Mouse (Mus musculus): Measurements from ENCODE around the gene Cdh22.

Gene Cdh22

DNA sequence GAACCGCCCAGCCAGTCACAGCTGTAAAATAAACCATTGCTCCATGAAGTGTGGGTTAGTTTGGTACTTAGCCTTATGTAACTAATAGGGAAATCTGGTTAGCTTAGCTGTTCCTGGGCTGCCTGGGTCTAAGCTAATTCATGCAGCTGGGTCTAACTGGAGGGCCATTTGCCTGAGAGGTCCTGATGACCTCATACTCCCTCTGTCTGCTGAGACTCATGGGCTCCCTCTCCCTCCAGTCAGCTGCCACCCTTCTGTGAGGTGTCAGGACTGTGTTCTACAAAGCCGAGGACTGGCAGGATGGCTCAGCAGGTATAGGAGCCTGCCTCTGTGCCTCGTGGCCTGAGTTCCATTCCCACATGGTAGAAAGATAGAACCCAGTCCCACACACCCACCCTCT lies 84.9 kb downstream of the Cdh22 start:
- DNase-seq (ENCODE audit: low spot score): no peak

DNA sequence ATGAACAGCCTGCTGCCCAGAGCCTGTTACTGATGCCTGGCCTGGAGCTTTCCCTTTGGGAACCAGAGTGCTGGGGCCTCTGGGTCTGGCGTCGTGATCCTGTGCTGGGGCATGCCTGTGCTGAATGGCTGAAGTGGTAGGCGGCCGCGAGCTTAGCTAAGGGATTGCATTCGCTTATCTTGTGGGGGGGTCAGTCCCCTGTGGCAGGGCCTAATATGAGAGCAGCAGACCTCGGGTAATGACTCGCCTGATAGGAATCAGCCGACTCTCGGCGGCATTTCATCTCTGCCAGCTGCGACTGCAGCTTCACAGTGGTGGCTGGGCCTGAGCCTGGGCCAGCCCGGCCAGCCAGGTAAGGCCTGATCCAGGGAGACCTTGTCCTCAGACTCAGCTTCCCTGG lies 88.8 kb downstream of the Cdh22 start:
- no peak for DNase-seq (ENCODE audit: low spot score)

DNA sequence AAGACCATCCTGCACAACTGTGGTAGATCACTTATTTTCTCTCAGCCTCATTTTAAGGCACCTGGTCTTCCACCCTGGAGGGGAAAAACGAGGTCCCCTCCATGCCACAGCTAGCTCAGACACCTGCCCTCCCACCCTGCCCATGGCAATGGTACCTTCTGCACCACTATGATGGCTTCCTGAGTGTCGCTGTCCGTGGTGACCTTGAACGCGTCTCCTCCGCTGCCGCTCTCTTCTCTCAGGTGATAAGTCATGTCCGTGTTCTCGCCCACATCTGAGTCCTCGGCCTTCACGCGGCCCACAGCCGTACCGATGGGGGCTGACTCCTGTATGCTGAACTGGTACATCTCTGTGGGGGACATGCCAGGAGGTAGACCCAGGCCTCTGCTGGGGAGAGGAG lies 91.2 kb downstream of the Cdh22 start:
- no peak for DNase-seq (ENCODE audit: low spot score)

DNA sequence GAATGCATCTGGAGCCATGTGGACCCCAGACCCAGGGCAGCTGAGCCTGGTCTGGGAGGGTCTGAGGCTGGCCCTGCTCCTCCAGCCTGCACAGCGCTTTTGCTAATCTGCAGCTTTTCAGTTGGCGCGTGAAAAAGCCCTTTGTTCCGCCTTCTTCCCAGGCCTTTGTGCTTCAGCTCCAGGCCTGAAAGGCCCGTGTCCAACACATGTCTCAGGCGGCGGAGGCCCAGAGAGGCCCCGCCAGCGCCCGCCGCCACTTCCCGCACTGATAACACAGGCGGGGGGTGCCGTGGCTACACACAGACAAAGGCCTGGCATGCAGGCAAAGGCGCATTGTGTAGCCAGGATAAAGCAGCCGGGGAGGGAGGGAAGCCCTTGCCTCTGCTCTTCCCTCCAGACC lies 98.6 kb downstream of the Cdh22 start:
- DNase-seq (ENCODE audit: low spot score): no peak

DNA sequence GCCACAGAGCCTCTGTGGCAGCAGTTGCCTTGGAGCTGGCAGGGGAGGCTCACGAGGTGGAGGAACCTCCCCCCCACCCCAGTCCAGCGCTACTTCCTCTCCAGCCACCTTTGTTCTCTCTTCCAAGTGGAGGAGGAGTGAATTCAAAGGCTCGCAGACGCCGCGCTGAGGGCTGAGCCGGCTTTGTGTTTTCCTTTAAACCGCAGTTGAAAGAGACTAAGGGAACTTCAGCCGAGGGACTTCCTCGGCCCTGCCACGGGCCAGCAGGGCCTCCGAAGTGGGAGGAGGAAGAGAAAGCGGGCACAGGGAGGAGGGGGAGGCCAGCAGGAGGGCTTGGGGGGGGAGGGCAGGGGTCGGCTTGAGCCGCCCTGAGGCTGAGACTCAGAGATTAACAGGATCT lies 101.1 kb downstream of the Cdh22 start:
- no peak for DNase-seq (ENCODE audit: low spot score)

DNA sequence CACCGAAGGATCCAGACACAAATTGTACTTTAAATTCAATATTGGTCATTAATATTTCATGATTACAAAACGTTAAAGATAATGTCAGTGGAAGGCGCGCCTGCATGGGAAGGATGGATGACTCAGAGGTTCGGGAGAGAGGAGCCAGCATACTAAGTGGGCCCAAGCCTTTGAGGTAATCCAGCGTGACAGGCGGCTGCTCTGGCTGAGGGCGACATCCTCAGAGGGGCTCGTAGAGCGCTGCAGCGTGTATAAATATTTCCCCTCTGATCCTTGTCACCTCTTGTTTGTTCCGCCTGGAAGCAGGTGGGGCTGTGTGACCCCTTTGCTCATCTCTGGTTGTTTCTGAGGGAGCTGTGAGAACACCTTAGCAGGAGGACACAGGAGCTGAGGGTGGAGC lies 103.2 kb downstream of the Cdh22 start:
- DNase-seq (ENCODE audit: low spot score): no peak

DNA sequence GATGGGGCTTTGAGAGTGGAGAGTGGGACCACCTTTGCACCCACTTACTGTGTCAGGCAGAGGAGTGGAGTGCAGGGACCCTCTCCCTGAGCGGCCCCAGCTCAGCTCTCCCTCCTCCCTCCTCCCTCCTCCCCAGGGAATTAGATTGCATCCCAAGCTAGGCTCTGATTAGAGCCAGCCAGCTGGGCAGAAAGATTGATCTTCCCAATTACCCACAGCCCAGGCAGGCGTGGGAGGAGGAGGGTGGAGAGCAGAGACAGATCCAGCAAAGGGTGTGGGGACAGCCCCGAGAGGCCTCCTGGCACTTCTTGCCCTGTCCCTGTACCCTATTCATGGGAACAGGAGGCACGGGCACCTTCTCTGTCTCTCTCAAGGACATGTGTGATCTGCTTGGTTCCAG lies 105.5 kb downstream of the Cdh22 start:
- DNase-seq (ENCODE audit: low spot score): no peak

DNA sequence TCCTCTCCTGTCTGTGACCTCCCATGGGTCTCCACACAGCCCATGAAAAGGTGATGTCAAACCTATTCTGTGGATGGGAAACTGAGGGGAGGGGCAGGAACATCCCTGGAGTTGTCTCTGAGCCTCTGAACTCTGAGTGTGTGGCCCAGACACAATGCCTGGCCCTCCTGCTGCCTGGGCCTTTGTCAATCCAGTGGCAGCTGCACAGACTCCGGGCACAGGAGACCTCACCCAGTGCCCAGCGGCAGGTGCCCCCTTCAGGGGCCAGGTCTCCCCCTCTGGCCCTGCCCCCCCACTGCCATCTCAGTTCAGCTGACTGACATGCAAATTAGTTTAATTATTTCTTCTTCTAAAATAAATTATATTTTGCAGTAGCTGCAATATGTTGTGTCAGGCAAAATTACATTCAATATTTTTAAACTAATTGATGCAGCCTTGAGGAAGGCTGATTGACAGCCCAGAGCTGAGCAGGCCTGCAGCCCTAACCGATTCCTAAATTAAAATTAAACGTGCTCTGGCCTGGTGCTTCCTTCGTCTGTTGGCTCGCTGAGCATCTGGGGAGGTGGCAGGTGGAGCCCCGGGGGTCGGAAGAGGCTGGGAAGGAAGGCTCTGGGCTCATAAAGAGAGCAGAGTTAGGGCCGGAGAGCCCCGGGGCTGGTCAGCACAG lies 107.6 kb downstream of the Cdh22 start:
- no peak for DNase-seq (ENCODE audit: low spot score)

DNA sequence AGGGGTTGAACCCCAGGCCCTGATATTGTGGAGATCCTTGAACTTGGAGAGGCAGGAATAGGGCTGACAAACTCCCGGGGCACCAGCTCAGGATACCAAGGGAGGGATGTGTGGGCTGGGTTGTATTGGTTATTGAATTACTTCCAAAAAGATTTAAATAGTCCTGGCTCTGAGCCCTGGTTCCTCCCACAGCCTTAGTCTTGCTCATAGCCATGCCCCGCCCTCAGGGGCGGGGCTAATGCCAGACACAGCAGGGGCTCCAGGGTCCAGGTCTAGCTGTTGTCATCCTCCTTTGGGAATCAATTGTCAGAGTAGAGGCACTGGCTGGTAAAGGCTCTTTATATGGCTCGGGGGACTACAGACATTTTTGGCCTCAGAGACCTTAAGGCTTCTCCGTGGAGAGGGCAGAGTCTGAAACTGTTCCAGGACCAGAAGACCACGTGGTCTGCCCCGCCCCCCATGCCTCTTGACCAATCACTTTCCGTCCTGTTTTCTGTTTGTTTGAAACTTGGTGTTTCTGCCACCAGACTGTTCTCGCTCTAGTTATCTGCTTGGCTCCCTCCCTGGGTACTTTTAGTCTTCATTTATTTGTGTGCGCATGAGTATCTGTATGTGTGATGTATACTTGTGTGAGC lies 113.3 kb downstream of the Cdh22 start:
- no peak for DNase-seq (ENCODE audit: low spot score)

DNA sequence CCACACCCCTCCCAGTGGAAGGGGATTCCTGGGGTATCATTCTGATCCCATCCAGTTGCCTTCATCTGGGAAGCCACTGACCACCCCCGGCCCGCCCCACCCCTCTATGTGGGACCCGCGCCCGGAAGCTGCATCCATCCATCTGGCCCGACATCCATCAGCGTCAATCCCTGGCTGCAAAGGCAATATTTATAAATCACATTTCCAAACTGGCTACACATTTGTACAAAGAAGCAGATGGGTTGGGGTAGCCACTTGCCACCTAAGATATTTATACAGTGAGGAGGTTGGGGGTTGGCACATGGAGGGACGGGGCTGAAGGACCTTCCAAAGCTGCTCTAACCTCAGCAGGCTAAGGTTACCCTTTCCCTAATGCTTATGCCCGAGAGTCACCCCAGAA lies 113.9 kb downstream of the Cdh22 start:
- no peak for DNase-seq (ENCODE audit: low spot score)

DNA sequence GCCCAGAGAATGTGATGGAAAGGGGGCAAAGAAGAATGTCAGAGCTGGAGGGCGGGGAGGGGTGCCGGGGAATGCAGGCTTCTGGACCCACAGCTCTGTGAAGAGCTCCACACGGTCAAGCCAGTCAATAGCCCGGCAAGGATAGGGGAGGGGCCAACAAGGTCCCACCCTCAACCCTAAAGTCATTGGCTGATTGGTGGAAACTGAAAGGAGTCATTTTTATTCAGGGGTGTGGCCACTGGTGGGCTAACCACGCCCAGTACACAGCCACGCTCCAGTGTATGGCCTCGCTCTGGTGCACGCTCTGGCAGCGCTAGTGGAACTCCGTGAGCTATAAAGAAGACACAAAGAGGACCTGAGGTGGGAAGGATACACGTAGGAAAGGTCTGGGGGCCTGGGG lies 120.9 kb downstream of the Cdh22 start:
- DNase-seq (ENCODE audit: low spot score): peak; percentile 43

DNA sequence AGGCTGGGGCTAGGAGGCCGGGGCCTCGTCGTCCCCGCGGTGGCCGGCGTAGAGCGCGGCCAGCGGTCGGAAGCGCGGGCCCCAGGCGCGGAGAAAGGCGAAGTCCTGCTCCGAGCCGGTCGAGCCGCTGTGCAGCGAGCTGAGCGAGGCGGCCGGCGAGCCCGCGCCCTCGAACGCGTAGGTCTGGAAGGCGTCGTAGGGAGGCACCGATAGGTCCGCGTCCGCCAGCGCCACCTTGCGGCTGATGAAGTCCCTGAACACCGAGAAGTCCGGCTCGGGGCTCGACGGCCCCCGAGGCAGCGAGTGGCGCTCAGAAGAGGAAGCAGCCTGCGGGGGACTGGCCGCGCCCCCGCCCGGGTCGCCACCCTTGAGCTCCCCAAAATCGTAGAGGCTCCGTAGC lies 122.5 kb downstream of the Cdh22 start:
- DNase-seq (ENCODE audit: low spot score): peak; percentile 83

DNA sequence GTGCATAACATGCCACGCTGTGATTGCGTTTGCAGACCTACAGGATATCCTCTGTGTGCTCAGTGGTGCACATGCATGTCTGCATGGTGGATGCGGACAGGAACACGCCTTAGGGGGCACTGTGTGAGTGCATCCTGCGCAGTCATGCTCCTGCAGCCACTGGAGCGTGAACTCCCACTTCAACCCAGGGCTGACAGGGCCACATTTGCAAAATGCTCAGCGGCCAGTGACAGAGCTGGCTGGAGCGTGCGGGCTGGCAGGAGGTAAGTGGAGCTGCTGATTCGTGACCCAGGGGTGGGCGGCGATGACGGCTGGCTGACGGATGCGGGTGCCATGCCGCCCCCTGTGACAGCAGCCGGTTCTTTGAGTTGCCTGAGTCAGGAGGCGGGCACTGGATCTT lies 128.1 kb downstream of the Cdh22 start:
- DNase-seq (ENCODE audit: low spot score): no peak

DNA sequence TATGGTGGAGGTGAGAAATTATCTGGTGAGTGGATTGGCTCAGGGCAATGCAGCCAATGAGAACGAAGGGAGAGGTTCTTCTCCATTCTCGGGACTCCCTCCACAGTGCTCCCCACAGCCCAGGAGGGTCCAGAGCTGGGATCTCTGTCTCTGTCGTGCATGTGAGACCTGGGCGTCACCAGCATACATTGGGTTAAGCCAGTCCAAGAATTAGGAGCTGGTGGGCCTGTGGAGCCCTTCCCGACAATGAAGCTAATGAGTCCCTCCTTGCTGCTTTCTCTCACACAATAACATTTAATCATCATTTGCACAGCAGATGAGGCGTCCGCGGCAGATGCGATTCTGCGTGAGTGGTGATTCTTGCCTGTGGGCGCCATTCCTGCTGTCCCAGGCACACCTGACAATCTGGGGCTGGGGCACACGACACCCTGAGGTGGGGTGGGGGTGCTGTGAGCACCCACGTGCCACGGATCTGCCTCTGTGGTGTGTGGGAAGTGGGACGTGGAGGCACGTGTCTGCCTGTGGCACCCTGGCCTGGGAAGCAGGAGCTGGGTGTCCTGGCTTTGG lies 129.1 kb downstream of the Cdh22 start:
- no peak for DNase-seq (ENCODE audit: low spot score)

DNA sequence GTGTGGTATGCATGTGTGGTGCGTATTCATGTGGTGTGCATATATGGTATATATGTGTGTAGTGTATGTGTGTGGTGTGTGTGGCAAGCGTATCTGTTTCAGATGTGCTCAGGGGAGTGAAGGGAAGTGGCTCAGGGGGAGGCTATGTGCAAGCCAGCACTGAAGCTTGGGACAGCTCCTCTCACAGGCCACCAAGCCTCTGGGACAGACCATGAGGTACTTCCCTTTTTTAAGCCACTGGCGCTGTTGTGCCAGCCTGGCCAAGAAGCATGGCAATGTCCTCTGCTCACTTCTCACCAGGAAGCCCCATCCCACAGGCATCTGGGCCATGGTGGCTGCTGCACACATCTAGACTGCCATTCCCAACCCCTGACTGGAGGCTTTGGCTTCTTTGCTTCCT lies 131.7 kb downstream of the Cdh22 start:
- DNase-seq (ENCODE audit: low spot score): no peak

DNA sequence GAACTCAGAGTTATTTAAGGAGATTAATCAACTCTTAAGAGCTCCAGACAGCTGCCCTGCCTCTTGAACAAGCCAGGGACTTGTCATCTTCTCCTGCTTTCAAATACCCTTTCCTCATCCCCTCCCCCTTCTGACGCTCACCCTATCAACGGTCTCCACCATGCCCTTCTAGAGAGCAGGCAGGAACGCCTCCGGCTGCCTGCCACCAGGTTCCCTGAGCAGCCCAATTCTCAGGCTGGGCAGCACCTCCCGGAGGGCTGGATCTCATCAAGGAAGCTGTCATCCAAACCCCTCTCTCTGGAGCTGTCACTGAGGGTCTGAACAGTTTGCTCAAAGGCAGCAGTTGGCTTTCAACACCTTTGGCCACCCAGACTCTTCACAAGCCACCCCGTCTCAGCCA lies 133.9 kb downstream of the Cdh22 start:
- no peak for DNase-seq (ENCODE audit: low spot score)

DNA sequence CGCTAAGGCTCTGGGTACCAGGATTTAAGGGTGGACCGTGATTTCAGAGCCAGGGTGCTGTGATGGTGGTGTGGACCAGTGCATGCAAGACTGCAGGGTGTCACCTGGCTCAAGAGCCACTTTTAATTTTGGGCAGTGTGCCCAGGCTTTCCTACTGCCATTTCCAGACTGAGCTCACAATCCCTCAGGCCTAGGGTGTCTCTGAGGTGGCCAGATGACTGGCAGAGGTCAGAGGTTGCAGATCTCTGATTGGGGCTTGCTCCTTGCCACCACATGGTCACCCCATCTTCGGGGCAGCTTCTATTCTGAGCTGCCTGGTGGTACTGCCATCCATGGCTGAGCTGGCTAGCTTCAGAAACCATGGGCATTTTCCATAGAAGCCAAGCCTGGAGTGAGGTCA lies 135.8 kb downstream of the Cdh22 start:
- DNase-seq (ENCODE audit: low spot score): no peak

DNA sequence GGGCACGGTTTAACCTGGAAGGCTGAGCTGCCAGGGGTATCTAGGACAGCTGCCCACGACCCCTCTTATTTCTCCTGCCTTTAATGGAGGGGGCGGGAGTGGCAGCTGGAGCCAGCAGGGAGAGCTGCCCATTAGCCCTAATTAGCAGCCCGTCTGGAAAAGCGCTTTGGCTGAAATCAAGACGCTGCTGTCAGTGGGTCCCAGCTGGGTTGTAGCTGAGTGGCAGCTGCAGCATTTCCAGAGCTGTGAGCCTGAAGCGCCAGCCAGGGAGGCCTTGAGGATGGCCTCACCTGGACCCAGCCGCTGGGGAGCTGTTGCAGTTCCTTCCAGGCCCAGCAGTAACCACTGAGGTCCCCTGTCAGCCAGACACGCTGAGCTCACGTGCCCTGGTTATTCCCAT lies 138.3 kb downstream of the Cdh22 start:
- no peak for DNase-seq (ENCODE audit: low spot score)

DNA sequence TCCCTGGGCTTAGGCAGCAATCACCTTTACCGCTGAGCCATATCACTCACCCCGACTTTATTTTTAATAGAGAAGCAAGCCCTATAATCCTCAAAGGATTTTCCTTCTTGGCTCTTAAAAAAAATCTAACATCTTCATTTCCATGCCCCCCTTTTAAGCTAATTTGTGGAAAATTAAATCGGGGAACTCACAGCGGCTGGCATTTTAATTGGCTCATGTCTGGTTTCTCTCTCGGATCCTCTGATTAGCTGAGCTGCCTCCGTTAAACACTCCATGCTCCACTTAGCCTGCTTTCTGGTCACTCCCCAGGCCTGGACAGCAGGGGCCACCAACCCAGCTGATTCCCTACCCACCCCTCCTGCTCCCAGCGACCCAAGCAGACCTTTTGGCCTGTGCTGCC lies 142.3 kb downstream of the Cdh22 start:
- no peak for DNase-seq (ENCODE audit: low spot score)

DNA sequence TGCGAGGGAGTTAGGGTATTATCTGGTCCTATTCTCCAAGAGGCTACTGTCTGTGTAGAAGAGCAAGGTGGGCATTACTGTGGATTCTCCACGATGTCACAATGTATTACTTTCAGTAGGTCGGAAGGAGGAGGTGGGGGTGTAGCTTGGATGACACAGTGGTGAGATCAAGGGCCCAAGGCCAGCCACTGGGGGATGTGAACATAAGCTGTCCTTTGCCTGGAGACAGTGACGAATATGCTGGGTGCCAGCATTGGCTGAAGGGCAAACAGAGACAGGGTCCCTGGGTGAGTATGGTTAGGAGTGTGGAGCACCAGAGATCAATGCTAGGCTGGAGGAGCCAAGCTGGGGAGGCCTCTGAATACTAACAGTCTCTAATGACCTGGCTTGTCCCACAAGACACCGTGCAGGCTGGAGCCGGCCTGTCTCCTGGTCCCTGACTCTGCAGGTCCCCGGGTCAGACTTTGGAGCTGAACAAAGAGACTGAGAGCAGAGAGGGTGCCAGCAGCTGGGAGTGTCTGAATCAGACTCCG lies 143.2 kb downstream of the Cdh22 start:
- DNase-seq (ENCODE audit: low spot score): no peak

DNA sequence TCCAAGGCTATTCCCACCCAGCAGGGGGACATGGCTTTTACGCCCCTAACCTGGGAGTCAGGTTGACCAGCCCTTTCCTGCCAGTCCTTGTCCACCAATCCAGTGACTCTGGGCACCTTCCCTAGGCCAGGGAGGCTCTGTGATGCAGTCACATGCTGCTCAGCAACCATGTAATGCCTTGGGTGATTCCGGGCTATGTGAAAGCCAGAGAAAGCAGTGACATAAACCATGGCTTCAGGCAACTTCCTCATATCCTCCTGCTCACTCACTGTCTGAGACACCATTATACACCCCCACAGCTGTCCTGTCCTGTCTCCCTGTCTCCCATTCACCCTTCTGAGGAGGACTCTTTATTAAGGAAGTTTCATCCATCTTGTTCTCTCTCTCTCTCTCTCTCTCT lies 144.0 kb downstream of the Cdh22 start, which contains the start of gene 1700025C18Rik:
1700025C18Rik (minus strand) TSS at position 101 of the 400 bp plus-strand sequence.
- DNase-seq (ENCODE audit: low spot score): no peak

DNA sequence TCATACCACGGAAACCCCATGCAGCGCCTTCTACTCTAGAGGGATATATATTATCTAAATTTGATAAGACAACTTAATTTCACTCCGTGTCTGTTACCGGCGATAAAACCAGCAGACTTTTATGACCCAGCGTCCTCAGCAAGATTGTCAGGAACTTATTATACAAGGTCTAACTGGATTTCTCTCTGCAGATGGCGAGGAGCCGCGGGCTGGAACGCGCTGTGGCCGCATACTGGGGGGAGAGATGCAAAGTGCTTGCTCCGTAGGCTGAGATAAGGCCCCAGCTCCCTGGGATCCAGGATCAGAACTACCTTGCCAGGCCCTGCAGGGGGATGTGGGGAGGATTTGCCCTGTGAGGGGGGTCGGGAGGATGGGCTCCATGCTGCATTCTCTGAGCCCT lies 145.2 kb downstream of the Cdh22 start:
- no peak for DNase-seq (ENCODE audit: low spot score)

DNA sequence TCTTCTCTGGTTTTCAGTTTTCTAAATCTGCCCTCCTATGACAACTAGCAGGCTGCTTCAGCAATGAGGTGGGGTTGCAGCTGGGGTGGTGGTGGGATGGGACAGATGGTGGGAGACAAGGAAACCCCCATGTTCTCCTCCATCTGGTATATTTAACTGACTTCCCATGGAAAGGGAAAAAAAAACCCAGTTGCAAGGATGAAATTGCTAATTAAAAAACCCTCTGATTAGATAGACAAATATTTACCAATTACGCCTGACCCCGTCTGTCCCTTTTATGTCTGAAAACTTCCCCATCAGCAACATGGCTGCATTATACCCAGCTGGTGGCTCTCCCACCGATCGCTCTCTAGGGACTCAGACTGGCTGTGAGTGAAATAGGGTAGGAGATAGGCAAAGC lies 148.0 kb downstream of the Cdh22 start:
- no peak for DNase-seq (ENCODE audit: low spot score)

DNA sequence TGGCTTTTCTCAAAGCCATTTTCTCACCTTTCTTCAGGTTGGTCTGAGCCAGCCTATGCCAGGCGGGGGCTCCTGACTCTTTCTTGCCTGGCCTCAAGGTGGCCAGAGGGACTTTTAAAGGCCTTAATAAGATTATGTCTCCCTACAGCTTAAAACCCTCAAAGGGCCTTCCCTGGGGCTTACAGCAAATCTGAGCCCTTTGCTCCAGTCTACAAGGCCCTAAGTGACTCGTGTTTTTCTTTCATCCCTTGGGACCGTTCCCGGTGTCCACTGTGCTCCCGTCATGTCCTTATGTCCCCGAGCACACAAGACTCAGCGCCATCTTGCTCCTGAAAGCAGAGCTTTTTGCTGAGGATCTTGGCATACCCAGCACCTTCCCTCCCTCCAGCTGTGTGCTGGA lies 153.4 kb downstream of the Cdh22 start:
- no peak for DNase-seq (ENCODE audit: low spot score)

All from testis, postnatal 14 days (tissue).